Mouse (Mus musculus): Measurements from ENCODE around the gene Gp1bb. TPM values are rescaled to one million over a fixed set of nuclear protein-coding genes. Genes with fewer than 3 reads are reported as not detected.

Gp1bb gene
- 0.35 and 0.42 TPM in 2 replicates for total RNA-seq (2012; rRNA removed)
- under 1 TPM in 1 of 2 experiments, not detected in 1; 0.14 TPM for polyA plus RNA-seq (2012; ENCODE audit: insufficient read depth in 1 of 2, insufficient read length in 2 of 2, low read depth in 1 of 2, low replicate concordance in 2 of 2, missing spikeins in 1 of 2)

DNA sequence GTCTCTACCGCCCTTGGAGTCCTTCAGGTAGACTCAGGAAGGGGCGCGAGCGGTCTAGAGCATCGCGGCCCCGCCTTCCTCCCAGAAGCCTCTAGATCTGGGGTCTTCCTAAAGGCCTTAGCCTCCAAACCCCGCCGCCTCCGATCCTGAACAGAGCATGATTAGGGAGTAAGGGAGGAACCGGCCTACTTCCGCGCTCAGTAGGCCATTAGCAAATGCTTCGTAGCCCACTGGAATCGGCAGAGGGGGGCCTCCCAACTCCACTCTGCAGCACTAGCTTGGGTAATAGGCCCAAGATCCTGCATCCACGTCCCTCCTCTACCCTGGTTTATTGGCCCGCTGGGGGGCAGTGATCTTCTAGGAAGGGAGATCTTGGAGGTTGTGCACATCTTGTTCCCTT lies at the start of gene Gp1bb:
Gene Gp1bb, minus strand, starts transcription at position 385 of the 400 bp plus-strand sequence.
- no peak for TF ChIP-seq RAD21 (IDR thresholded peaks at IDR 0.05; ENCODE audit: low read depth, low read length)
- no peak for TF ChIP-seq POLR2A (IDR thresholded peaks at IDR 0.05; ENCODE audit: control insufficient read depth in 1 of 2, insufficient read depth in 1 of 2, low read depth in 1 of 2, low read length in 2 of 2, poor library complexity in 1 of 2)
- TF ChIP-seq ZNF384 (IDR thresholded peaks at IDR 0.05; ENCODE audit: low read depth, low read length): no peak
- TF ChIP-seq TBP (IDR thresholded peaks at IDR 0.05; ENCODE audit: low read depth, low read length): no peak
- Histone ChIP-seq H3K36me3 (ENCODE audit: control insufficient read depth in 1 of 2, insufficient read depth in 2 of 2, low read length in 2 of 2) (peaks cover 0 to 6% of the 10 kb centered on the region in 2 experiments; a peak in 1 of 4 replicates), H3K4me3 (ENCODE audit: control insufficient read depth in 1 of 2, insufficient read depth in 1 of 2, low read depth in 2 of 2, low read length in 2 of 2) (no peak within 1 kb of the TSS), H3K27ac (ENCODE audit: control insufficient read depth, low read depth, low read length) (no peak within 1 kb of the TSS), H3K4me1 (ENCODE audit: control insufficient read depth in 1 of 2, insufficient read depth in 2 of 2, low read length in 2 of 2) (peaks cover 3 to 12% of the 10 kb centered on the region in 2 experiments), H3K9me3 (replicated peaks; ENCODE audit: insufficient read depth, low read length) (no peaks in the 10 kb centered on the region), H3K27me3 (ENCODE audit: control insufficient read depth in 1 of 2, insufficient read depth in 2 of 2, low read length in 2 of 2) (no peaks in the 10 kb centered on the region), H3K79me2 (ENCODE audit: control insufficient read depth, insufficient read depth, low read length, poor library complexity) (0 out of 2 replicates have a peak, but pooled peaks cover 1% of the 10 kb centered on the region), H3K9ac (ENCODE audit: control insufficient read depth, low read depth, low read length, poor library complexity, severe bottlenecking) (no peak within 1 kb of the TSS)
- DNase-seq (ENCODE audit: low read depth, low spot score): no peak

DNA sequence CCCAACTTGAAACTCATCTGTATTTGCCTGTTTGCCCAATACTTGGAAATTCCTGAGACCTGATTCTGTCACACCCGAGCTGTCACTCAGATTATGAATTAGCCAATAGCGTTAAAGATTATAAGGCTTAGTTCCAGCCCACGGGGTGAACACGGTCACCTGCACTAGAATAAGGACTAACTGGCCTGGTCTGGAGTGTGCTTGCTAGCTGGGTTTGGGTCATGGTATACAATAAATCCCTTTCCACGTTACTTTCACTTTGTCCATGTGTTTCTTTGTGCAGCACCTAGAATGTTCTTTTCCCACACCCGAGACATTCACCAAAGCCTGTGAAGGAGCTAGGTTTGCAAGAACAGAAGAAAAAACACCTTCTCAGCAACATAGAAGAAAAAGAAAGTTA lies 47.7 kb upstream of the Gp1bb start:
- no peaks in the 10 kb centered on the region for H3K9me3 ChIP-seq (replicated peaks; ENCODE audit: insufficient read depth, low read length)
- H3K9ac ChIP-seq (ENCODE audit: control insufficient read depth, low read depth, low read length, poor library complexity, severe bottlenecking): peak overlapping the region; percentile 54
- H3K36me3 ChIP-seq (ENCODE audit: control insufficient read depth in 1 of 2, insufficient read depth in 2 of 2, low read length in 2 of 2): peaks cover 0 to 2% of the 10 kb centered on the region in 2 experiments; a peak in 1 of 4 replicates
- H3K79me2 ChIP-seq (ENCODE audit: control insufficient read depth, insufficient read depth, low read length, poor library complexity): no peaks in the 10 kb centered on the region
- no peak overlapping the region for H3K27ac ChIP-seq (ENCODE audit: control insufficient read depth, low read depth, low read length)
- peak overlapping the region; percentile 77 to 94 for H3K4me3 ChIP-seq (ENCODE audit: control insufficient read depth in 1 of 2, insufficient read depth in 1 of 2, low read depth in 2 of 2, low read length in 2 of 2)
- TF ChIP-seq MXI1 (IDR thresholded peaks at IDR 0.05; ENCODE audit: low read depth, low read length): peak; percentile 57
- TF ChIP-seq CHD1 (IDR thresholded peaks at IDR 0.05; ENCODE audit: low read depth, low read length): no peak
- TF ChIP-seq SIN3A (IDR thresholded peaks at IDR 0.05; ENCODE audit: low read length): 0 out of 2 replicates have a peak, but pooled peaks have one; percentile 32
- H3K27me3 ChIP-seq (ENCODE audit: control insufficient read depth in 1 of 2, insufficient read depth in 2 of 2, low read length in 2 of 2): no peaks in the 10 kb centered on the region; a peak in 2 of 4 replicates
- peak; percentile 58 for DNase-seq (ENCODE audit: low read depth, low spot score)
- H3K4me1 ChIP-seq (ENCODE audit: control insufficient read depth in 1 of 2, insufficient read depth in 2 of 2, low read length in 2 of 2): peaks cover 0 to 2% of the 10 kb centered on the region in 2 experiments; a peak in 1 of 4 replicates

DNA sequence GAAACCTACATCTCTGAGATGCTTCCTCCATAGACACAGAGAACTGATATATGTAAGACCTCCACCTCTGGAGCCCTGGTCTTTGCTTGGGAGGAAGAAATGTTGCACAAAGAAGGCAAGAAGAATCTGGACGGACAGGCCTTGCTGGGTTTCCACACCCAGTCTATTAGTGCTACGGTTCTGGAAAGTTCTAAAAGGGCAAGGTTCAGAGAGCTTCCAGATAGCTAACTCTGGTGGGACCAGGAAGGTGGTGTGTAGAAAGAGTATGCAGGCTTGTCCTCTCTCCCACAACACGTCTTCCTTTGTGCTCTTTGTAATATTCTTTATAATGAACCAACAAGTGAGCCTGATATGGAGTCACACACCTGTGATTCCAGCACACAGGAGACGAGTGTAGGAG lies 36.4 kb upstream of the Gp1bb start:
- Histone ChIP-seq H3K79me2 (ENCODE audit: control insufficient read depth, insufficient read depth, low read length, poor library complexity) (no peaks in the 10 kb centered on the region), H3K27ac (ENCODE audit: control insufficient read depth, low read depth, low read length) (no peak overlapping the region), H3K27me3 (ENCODE audit: control insufficient read depth in 1 of 2, insufficient read depth in 2 of 2, low read length in 2 of 2) (peaks cover 0 to 2% of the 10 kb centered on the region in 2 experiments; a peak in 2 of 4 replicates)

More for the DNA sequence above, 36.4 kb upstream of the Gp1bb start:
- no peaks in the 10 kb centered on the region for H3K9me3 ChIP-seq (replicated peaks; ENCODE audit: insufficient read depth, low read length)
- no peak overlapping the region for H3K4me3 ChIP-seq (ENCODE audit: control insufficient read depth in 1 of 2, insufficient read depth in 1 of 2, low read depth in 2 of 2, low read length in 2 of 2)
- DNase-seq (ENCODE audit: low read depth, low spot score): no peak
- TF ChIP-seq EP300 (IDR thresholded peaks at IDR 0.05; ENCODE audit: low read depth in 1 of 2, low read length in 2 of 2): no peak
- H3K36me3 ChIP-seq (ENCODE audit: control insufficient read depth in 1 of 2, insufficient read depth in 2 of 2, low read length in 2 of 2): no peaks in the 10 kb centered on the region
- no peak overlapping the region for H3K9ac ChIP-seq (ENCODE audit: control insufficient read depth, low read depth, low read length, poor library complexity, severe bottlenecking)
- H3K4me1 ChIP-seq (ENCODE audit: control insufficient read depth in 1 of 2, insufficient read depth in 2 of 2, low read length in 2 of 2): no peaks in the 10 kb centered on the region
